Mouse (Mus musculus) heart, postnatal 0 days (tissue): ENCODE measurements around the gene Mical2.

Experiments
- CTCF ChIP-seq: IDR thresholded peaks from 2 replicates; pipeline ENCODE4 v1.5.1; 2016; ENCODE audit warnings: antibody characterized with exemption, control low read depth, low read depth
- EP300 ChIP-seq: IDR thresholded peaks from 2 replicates; pipeline ENCODE4 v1.6.1; 2016; ENCODE audit warnings: antibody characterized with exemption, low read depth

GRCm38 (mm10) chr7:112341052-112341451 lies 115.4 kb downstream of the Mical2 start:
- TF ChIP-seq CTCF: no peak
- no peak for TF ChIP-seq EP300
